Mouse (Mus musculus) splenic B cell, adult 2 months (primary cell): Measurements from ENCODE around the gene Smim17.
"Not testable (repeated sequence)": the region's sequence is repeated elsewhere in the genome, so short reads cannot be mapped to it uniquely, and the experiment has no call there.

Experiments
- DNase-seq: peaks from one replicate; pipeline ENCODE4 v3.0.0-alpha.2; 2011; ENCODE audit warnings: low read depth, low spot score
- H3K27me3 ChIP-seq: 2 replicates; pipeline ENCODE4 v1.6.1; 2012; ENCODE audit warnings: mild to moderate bottlenecking, low read length, moderate library complexity, mixed read lengths; ENCODE audit not compliant: control insufficient read depth, poor library complexity, insufficient read depth, severe bottlenecking
- H3K36me3 ChIP-seq: 2 replicates; pipeline ENCODE4 v1.6.1; 2012; ENCODE audit warnings: mild to moderate bottlenecking, low read length, moderate library complexity, mixed read lengths; ENCODE audit not compliant: control insufficient read depth, poor library complexity, insufficient read depth, severe bottlenecking

Smim17 gene

DNA sequence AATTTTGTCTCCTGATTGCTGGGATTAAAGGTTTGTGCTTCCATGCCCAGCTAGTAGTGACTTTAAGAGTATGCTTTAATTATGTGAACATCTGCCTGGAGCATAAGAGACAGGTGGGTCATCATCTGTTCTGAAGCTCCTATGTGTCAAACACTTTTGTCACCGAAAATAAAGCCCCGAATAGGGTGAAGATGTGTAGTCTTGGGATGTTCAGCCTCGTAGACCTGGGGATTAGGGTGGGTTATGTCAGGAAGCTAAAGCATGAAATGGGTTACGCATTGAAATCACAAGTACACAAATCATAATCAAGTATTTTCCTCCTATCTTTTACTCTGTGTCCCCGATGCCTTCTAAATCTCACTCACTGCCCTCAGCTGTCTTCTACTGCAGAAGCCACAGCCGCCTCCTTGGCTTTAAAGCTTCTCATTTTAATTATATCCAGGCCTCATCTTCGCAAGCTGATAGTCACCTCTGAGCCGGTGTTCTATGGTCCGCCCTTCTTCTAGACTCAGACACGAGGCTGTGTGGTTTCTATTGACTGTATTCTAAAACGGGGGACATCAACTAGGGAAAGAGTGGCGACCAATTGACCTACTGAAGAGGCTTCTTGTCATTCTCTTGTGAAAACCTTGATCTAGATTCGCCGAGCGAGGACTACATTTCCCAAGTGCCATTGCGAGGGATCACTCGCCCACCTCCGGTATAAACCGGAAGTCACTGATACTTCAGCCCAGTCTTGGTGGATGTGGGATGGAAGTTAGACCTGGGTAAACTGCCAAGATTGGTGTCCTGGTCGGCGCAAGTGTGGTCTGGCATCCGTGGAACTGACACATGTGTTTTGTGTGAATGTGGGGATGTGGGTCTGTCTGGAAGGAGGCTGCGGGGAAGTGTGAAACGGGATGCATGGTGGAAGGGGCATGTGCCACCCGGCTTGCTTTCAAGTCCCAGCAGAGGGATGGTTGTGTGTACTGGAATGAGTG lies at the start of gene Smim17:
Smim17 (plus strand) TSS at position 720 of the 980 bp plus-strand sequence.
- peak; percentile 68 for DNase-seq
- Histone ChIP-seq H3K27me3 (no peaks in the 10 kb centered on the region), H3K36me3 (no peaks in the 10 kb centered on the region)

GRCm38 (mm10) chr7:6358121-6358520 lies 40.4 kb upstream of the Smim17 start:
- H3K27me3 ChIP-seq = no peaks in the 10 kb centered on the region
- DNase-seq = no peak

DNA sequence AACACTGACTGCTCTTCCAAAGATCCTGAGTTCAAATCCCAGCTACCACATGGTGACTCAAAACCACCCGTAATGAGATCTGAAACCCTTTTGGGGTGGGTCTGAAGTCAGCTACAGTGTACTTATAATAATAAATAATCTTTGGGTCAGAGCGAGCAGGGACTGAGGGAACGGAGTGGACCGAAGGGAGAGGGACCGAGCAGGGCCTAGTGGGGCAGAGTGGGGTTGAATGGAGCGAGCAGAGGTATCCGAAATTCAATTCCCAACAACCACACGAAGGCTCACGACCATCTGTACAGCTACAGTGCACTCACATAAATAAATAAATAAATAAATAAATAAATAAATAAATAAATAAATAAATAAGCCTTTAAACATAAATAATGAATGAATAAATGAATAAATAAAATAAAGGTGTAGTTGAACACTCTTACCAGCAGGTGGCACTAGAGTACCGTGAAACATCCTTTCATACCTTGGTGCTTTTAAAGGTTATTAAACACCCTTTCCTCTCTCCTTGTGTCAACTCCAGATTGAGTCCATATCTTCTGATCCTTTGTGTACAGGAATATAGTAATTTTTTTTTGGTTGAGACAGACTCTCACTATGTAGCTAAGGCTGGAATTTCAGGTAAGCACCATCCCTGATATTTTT lies 39.5 kb upstream of the Smim17 start:
- peak; percentile 82 for DNase-seq
- H3K27me3 ChIP-seq = no peaks in the 10 kb centered on the region
- H3K36me3 ChIP-seq = no peaks in the 10 kb centered on the region

More at GRCm38 (mm10) chr7:6358121-6358520, 40.4 kb upstream of the Smim17 start:
- H3K36me3 ChIP-seq = no peaks in the 10 kb centered on the region

DNA sequence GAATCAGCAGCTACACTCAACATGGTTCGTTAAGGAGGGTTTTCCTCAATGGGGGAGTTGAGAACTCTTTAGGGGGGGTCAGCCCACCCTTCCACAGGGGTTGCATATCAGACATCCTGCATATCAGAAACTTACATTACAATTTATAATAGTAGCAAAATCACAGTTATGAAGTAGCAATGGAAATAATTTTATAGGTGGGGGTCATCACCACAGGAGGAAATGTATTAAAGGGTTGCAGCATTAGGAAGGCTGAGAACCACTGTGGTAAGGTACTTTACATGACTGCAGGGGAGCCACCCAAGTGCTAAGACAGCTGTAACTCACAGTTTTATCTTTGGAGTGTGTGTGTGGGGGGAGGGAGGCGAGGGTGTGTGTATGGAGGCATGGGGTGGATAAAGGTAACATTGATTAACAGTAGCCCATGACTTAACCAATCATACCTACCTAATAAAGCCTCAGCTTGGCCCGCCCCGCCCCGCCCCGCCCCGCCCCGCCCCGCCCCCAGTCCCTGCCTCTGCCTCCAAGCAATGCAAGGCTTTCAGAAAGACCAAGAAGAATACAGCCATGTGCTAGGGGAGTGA lies 37.9 kb upstream of the Smim17 start:
- H3K27me3 ChIP-seq = no peaks in the 10 kb centered on the region
- no peak for DNase-seq
- H3K36me3 ChIP-seq = no peaks in the 10 kb centered on the region

DNA sequence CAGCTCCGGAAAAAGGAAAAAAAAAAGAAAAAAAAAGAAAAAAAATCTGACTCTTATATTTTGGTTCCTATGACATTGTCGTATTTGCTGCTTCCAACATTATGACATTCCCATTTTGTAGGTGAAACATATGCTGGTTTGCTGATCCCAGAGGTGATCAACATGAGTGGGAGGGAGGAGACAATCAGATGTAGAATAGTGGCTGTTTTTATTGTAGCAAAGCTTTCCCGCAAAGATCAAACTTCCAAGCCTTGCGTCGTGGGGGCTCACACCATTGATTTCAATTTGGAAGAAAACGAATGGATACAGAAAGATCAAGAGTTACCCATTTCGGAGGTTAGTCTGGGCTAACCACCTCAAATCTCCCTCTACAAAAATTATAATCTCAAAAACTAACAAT lies 36.8 kb upstream of the Smim17 start:
- H3K27me3 ChIP-seq = no peaks in the 10 kb centered on the region
- no peaks in the 10 kb centered on the region for H3K36me3 ChIP-seq
- DNase-seq = no peak

DNA sequence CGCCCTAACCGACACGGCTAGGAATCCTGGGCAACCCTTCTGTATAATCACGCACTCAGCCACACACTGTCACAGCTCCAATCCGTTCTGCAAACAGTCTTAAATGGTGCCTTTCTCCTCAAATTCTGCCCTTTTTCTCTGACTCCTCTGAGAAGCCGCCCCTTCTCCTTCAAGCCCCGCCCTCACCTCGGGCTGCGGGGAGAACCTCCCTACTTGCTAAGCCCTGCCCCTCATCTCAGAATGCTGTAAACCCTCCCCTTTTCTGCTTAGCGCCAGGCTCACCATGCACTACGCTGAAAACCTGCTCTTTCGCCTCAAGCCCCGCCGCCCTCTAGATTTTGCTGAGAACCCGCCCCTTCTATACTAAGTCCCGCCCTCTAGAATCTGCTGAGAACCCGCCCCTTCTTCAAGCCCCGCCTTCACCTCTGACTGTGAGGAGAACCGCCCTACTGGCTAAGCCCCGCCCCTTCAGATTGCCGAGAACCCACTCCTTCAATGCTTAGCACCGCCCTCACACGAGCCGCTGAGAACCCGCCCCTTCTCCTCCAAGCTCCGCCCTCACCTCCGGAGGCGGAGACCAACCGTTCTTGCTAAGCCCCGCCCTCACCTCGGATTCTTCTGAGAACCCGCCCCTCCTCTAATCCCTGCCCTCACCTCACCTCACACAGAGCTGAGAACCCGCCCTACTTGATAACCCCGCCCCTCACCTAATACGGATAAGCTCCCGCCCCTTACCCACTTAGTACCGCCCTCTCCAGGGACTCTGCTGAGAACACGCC lies 36.1 kb upstream of the Smim17 start:
- H3K36me3 ChIP-seq = no peaks in the 10 kb centered on the region
- DNase-seq = peak; percentile 100

GRCm38 (mm10) chr7:6363047-6363488 lies 35.4 kb upstream of the Smim17 start, which contains the start of gene Zfp78:
Gene Zfp78, plus strand, starts transcription at chr7:6363280.
- H3K36me3 ChIP-seq = no peaks in the 10 kb centered on the region
- H3K27me3 ChIP-seq = no peaks in the 10 kb centered on the region
- peak; percentile 95 for DNase-seq

More for the DNA sequence above, 36.1 kb upstream of the Smim17 start:
- no peaks in the 10 kb centered on the region for H3K27me3 ChIP-seq

GRCm38 (mm10) chr7:6364761-6365160 lies 33.8 kb upstream of the Smim17 start:
- Histone ChIP-seq H3K36me3 (no peaks in the 10 kb centered on the region), H3K27me3 (no peaks in the 10 kb centered on the region)
- DNase-seq = peak; percentile 15

- no peaks in the 10 kb centered on the region for H3K36me3 ChIP-seq
- no peak for DNase-seq
- no peaks in the 10 kb centered on the region for H3K27me3 ChIP-seq
Measured at GRCm38 (mm10) chr7:6367185-6367584, 31.3 kb upstream of the Smim17 start.

DNA sequence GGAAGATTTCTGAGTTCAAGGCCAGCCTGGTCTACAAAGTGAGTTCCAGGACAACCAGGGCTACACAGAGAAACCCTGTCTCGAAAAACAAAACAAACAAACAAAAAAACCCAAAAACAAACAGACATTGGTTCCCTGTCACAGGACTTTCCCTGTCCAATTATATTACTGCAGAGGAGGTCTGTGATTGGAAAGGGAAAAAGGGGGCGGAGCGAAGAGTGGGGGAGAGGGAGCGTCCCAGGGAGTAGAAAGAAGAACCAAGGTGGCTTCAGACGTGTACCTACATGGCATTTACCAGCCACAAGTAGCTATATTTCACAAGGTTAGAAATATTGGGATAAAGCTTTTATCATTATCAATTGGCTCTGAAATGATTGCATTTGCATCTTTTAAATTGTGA lies 30.4 kb upstream of the Smim17 start:
- DNase-seq = not testable (repeated sequence)

GRCm38 (mm10) chr7:6369460-6369859 lies 29.1 kb upstream of the Smim17 start:
- H3K27me3 ChIP-seq = no peaks in the 10 kb centered on the region
- DNase-seq = no peak

More for the DNA sequence above, 30.4 kb upstream of the Smim17 start:
- H3K27me3 ChIP-seq, H3K36me3 ChIP-seq: not testable (repeated sequence)

GRCm38 (mm10) chr7:6372993-6373392 lies 25.5 kb upstream of the Smim17 start:
- no peaks in the 10 kb centered on the region for H3K36me3 ChIP-seq
- no peaks in the 10 kb centered on the region; the same call in 1 of the 2 replicates for H3K27me3 ChIP-seq
- no peak for DNase-seq

More at GRCm38 (mm10) chr7:6369460-6369859, 29.1 kb upstream of the Smim17 start:
- H3K36me3 ChIP-seq = no peaks in the 10 kb centered on the region

- H3K27me3 ChIP-seq = no peaks in the 10 kb centered on the region; the same call in 1 of the 2 replicates
- no peak for DNase-seq
- no peaks in the 10 kb centered on the region for H3K36me3 ChIP-seq
Measured at GRCm38 (mm10) chr7:6378441-6378840, 20.1 kb upstream of the Smim17 start.

- Histone ChIP-seq H3K27me3 (no peaks in the 10 kb centered on the region; the same call in 1 of the 2 replicates), H3K36me3 (no peaks in the 10 kb centered on the region)
- no peak for DNase-seq
Measured at GRCm38 (mm10) chr7:6381431-6381830, 17.1 kb upstream of the Smim17 start.
